Mouse (Mus musculus): ENCODE measurements at regions not wholly inside any gene's neighbourhood (a gene's known extent, or its start where the extent isn't known, plus 50 kb on each side); places are given as distances from the start of the nearest gene placed in this dataset.

- no peak for TF ChIP-seq CTCF (conservative IDR thresholded peaks at IDR 0.05; ENCODE audit: low read length)
- no peak for TF ChIP-seq POU5F1 (IDR thresholded peaks at IDR 0.05; ENCODE audit: borderline replicate concordance, low read length)
These were observed 464.6 kb upstream of the Gm19410 start for GRCm38 (mm10) chr8:35300881-35301521.

All from E14TG2a.4 (cell line).